Mouse (Mus musculus) c-Kit-positive CD71-positive TER-119-positive erythroid progenitor cells, embryonic 14.5 days (primary cell): ENCODE results near the gene Ksr1.

Source experiments
- DNase-seq: peaks from one replicate; pipeline ENCODE4 v3.0.0-alpha.2; 2013; ENCODE audit warnings: low spot score

The Ksr1 gene

DNA sequence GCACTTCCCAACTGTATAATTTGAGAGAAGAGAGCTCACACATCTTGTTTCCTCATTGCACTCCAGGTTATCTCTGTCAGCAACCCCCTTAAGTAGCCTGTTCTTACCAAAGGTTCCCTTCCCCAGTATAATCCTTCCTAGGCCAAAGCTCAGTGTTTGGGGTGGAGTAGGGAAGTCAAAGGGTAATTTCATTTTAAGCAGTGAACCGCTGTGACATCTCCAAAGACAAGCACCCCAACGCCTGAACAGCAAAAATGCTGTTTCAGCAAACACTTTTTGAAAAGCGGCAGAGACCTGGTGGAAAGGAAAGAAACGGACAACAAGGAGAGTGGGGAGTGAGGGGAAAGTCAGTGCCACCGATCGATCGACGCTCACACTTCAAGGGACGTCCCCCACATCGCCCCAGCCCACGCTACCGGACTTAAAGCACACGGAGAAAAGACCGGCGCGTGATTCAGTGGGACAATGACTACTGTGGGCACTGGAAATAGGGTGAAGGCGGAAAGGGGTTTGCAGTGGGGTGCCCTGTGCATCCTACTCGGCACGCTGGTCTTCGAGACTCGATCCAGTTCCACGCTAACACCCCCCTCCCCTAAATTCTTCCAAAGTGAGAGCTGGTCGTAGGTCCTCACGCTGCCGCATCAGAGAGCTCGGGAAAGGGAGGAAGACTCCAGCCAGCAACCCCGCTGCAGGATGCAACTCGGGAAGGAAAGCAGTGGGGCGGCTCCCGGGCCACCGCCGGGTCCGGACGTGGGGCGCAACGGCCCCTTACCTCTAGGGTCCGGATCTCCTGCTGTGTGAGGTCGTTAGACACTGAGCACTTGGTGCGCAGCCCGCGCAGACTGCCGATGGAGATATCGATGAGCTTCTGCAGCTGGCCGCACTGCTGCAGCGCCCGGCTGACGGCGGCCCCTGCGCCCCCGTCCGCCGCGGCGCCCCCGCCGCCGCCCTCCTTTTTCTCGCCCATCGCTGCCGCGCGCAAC is 633 bp downstream of the Ksr1 start:
- DNase-seq, result no peak

DNA sequence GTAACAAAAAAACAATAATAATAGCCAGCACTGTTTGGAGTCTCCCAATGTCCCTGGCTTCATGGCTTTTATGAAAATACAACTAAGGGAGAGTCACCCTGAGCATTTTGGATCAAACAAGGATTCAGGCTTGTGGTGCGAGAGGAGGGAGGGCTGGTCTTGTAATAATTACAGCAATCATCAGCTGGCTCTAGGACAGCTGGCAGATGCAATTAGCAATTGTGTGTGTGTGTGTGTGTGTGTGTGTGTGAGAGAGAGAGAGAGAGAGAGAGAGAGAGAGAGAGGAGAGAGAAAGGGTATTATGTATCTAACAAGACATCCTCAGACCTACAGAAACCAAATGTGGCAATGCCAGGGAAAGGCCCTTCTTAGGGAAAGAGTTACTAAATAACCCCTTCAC is 1.5 kb downstream of the Ksr1 start:
- no peak for DNase-seq

DNA sequence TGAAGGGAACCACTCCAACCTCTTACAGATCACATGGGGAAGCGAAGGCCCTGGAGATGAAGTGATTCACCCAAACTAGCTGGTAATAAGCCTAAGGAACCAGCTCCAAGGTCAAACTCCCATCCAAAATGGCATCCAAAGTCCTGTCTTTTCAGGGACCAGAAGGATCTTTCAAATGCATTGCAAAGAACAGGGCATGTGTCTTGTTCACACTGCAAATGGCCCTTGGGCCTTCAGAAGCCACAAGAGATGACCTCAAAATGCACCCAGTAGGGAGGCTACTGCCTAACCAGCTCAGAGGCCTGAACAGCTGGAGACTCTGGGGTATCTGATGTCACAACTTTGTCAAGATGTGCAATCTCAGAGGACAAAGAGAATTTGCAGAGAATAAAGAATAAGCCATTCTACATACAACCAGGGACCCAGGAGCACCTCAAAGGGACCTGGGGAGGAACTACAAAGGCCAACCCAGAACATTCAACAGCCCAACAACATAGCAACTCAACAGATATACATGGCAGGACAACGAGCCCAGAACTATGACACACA is 2.1 kb downstream of the Ksr1 start:
- no peak for DNase-seq

DNA sequence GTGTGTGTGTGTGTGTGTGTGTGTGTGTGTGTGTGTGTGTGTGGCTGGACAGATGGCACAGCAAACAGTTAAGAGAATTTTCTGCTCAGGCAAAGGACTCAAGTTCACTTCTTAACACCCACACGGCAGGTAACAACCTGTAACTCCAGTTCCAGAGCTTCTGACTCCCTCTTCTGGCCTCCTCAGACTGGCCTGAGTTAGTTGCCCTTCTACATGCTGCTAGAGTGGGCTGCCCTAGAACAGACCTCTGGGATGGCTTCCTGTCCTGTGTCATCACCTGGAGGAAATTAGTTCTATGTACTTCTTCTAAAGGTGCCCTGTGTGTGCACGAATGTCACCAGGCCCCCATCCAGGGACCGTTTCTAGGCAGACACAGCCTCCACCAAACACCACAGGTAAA is 2.9 kb downstream of the Ksr1 start:
- no peak for DNase-seq

DNA sequence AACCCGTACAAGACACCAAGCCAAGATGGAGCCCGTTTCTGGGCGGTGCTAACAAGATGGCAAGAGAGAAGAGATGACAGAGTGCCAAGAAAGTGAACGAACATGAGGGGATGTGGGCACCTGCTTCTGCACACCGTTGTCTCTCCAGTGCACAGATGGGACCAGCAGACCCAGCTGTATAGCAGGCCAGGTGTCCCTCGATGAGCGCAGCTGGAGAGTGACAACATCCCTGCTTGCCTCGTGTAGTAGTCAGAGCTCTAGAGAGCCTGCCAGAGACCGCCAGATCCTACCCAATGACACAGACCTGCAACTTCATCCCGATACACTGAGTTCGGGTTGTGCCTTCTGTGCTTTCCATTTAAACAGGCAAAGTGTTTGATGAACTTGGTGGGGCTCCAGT is 3.8 kb downstream of the Ksr1 start:
- DNase-seq, result no peak

DNA sequence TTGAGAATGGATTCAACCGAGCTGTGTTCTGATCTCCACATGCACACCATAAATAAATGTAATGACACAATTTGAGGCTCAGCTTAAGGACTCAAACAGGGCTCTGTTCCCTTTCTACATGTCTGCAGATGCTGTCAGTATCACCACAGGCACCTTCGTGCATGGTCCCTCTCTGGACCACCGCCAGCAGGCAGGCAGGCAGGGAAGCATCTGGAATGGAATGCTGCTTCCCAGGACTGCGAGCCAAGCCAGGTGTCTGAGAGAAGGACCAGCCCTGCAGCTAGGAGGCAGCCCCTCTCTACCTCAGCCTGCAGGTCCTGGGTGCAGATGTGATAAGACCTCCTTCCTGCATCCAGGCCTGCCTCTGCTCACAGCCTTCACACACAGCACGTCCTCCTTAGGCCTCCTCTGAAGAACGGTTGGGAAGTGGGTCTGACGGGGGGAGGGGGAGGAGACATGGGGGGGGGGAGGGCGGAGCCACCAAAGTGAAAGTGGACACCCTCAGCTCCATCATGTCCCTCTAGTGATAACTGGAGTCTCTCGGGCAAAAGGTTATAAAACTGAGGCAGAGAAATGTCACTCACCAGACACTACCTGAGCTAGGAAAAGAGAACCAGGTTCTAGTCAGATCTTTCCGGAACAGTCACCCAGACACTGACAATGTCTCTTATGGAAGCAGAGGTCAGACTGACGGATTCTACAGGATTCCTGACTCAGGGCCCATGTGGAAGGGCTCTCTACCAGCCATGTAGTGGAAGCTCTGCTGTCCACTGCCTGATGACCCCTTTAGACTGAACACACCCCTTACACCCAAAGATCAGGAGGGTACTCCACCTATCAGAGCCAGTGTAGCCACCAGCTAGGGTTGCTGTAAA is 4.7 kb downstream of the Ksr1 start:
- no peak for DNase-seq

DNA sequence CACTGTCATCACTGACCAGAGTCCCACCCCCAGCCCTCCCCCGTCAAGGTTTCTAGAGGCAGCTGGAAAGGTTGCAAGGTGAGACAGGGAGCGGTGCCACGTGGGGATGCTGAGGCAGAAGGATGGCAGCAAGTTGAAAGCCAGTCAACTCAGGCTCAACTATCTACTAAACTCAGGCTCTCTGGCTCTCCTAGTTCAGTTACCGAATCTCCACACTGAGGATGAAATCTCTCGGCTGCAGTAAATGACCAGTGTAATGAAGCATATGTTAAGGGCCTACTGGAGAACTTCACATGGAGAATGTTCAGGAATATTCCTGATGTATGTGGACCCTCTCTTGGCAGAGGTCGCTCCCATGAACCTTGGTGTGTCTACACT is 5.7 kb downstream of the Ksr1 start:
- DNase-seq, result no peak

DNA sequence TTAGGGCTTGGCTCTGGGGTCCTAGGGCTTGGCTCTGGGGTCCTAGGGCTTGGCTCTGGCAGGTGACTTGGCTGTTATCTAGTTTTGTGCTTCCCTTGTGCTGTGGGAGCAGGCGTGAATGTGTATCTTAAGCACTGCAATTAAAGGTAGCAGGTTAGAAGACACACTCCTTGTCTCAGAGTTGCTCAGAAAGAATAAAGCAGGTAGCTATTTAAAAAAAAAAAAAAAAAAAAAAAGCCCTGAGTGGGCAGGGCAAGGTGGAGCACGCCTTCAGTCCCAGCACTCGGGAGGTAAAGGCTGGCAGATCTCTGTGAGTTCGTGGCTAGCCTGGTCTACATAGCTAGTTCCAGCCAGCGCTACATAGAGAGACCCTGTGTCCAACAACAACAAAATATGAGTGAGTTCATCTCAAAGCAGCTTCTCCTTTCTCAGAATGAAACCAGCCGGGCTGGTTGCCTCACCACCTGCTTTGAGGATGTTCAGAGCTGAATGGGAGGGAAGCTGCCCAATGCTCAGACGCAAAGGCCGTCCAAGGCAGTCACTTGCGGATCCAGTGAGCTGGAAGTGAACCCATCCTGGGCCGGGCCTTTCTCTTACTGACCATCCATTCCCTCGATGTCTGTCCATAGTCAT is 6.2 kb downstream of the Ksr1 start:
- DNase-seq, result no peak

DNA sequence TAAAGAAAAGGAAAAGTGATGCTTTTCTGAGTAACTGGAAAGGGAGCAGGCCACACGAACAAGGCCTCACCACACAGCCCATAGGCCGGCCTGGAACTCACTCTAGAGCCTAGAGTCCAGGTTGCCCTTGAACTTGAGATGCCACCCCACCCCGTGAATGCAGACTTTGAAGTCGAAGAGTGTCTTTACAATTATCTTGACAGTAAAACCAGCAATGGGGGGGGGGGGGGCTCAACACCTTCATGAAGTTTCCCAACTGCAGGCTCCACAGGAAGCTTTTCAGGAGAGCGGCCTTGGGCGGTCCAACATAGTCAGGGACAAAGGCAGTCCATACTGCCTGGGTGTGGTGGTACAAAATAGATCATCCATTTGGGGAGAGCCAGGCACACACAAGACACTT is 7.6 kb downstream of the Ksr1 start:
- DNase-seq, result no peak

DNA sequence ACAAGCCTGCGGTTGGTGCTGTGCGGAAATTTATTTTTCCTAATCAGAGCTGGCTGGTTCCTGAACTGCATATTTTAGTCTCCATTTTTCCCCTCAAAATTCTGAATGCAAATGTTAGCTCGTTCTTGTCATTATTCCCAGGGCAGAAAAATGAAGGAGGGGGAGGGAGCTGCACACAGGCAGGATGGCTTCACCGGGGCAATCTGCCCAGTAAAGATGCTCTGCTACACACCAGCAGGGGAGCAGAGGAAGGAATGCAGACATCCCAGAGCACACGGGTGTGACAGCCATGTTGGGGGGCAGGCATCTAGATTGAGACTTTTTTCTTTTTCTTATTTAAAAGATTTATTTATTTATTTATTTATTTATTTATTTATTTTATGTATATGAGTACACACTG is 9.0 kb downstream of the Ksr1 start:
- no peak for DNase-seq

DNA sequence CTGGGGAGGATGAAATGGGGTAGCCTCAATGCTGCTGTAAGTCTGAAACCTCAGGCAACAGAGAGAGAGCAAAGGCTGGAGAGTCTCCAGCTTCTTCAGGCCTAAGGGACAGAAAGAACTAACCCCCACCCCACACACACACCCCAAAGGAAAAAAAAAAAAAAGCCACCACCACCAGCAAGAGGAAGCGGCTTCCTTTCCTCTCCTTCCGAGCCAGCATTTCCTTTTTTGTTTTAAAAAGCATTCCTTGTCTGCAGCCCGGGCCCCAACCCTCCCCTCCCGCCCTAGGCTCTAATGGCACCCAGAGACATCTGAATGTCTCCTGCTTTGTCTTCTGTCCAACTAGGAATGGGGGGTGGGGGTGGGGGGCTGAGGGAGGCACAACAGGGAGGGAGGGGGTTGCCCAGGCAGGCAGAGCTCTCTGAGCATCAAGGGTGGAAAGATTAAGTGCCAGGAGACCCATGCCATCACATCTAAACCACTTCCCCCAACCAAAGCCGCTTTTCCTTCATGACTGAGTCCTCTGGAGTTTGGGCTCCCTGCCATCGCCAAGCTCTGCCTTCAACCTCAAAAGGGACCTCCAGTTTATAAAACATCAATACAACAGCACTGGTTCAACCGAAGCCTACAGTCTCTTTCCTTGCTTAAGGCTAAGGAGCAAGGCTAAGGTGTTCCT is 10.4 kb downstream of the Ksr1 start:
- no peak for DNase-seq

DNA sequence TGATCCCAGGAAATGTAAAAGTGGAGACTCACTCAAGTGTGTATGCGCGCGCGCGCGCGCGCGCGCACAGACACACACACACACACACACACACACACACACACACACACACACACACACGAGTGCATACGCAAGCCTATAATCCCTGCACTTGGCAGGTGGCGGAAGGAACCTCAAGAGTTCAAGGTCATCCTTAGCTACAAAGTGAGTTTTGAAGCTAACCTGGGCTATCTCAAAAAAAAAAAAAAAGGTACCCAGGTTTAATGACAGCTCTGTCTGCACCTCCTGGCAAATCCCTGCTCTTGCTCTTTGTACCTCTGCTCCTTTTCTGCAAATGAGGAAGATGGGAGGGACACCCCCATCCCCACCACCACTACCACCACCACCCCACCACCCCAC is 11.1 kb downstream of the Ksr1 start:
- no peak for DNase-seq

DNA sequence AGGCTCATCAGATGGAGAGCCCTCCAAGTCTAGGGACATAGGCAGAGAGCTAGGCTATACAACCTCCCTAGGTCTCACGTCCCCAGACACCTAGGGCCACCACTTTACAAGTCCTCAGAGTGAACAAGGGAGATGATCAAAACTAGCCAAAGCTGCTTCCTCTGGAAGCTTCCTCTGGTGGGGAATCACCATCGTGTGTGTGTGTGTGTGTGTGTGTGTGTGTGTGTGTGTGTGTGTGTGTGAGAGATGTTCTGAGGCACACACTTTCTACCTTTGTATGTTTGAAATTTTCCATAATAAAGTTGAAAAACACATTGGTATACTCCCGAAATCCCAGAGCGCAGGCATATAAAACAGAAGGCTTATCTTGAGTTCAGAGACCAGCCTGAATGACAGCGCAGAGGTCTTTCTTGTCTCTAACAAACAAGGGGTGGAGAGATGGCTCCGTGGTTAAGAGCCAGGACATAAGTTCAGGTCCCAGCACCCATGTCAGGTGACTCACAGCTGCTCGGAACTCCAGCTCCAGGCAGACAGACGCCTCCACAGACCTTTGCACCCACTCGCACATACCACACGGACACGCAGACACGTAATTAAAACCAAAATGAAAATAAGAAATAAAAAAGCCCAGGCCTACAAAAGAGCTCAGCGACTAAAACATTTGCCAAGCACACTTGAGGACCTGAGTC is 11.6 kb downstream of the Ksr1 start:
- no peak for DNase-seq

DNA sequence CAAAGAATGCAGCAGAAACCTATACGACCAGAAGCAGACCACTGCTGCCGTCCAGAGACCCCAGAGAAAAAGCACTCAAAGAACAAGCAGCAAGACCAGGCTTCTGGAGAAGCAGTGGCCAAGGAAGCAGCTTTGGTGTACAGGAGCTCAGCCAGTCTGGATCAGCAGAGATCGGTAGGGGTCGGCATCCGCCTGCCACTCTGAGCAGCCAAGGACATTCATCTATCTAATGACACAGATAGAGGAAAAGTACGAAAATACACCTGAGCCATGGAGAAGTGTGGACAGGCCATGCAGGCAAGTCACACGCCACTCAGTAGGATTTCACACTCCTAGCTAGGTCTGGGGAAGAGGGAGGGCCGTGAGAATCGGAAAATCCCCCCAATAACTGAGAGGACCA is 12.2 kb downstream of the Ksr1 start:
- DNase-seq, result no peak

DNA sequence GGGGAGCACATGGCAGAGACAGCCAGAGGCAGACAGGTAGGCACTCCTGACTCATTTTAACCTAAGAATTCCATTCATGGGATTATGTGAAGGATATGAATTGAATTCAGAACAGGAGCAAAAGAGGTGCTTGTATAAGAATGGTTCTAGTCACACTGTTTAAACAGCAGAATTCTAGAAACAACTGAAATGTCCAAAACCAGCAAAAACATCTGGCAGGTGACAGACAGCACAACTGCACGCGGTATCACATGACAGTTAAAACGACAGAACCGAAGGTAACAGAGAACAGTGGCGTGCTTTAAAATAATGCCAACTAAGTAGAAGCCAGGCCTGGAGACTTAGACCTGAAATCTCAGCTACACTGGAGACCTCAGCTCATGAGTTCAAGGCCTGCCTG is 13.2 kb downstream of the Ksr1 start:
- no peak for DNase-seq

DNA sequence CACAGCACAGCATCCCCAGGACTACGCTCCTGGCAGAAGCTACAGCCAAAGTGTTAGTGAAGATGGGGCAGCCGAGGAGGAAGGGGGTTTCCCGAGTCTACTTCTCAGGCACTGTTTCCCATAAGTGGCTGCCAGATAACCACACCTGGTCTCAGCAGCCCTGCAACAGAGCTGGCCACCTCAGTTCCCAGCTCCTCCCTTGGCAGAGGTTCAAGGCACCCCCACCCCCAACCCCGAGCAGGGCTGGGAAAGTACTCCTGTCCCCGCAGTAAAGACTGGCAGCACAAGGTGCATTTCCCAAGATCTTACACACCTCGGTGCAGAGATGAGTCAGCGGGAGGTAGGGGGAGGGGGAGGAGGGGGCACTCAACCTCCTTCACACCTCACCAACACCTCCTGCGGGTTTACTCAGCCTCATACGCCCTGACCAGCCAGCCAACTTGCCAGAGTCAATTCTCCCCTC is 14.2 kb downstream of the Ksr1 start:
- no peak for DNase-seq

DNA sequence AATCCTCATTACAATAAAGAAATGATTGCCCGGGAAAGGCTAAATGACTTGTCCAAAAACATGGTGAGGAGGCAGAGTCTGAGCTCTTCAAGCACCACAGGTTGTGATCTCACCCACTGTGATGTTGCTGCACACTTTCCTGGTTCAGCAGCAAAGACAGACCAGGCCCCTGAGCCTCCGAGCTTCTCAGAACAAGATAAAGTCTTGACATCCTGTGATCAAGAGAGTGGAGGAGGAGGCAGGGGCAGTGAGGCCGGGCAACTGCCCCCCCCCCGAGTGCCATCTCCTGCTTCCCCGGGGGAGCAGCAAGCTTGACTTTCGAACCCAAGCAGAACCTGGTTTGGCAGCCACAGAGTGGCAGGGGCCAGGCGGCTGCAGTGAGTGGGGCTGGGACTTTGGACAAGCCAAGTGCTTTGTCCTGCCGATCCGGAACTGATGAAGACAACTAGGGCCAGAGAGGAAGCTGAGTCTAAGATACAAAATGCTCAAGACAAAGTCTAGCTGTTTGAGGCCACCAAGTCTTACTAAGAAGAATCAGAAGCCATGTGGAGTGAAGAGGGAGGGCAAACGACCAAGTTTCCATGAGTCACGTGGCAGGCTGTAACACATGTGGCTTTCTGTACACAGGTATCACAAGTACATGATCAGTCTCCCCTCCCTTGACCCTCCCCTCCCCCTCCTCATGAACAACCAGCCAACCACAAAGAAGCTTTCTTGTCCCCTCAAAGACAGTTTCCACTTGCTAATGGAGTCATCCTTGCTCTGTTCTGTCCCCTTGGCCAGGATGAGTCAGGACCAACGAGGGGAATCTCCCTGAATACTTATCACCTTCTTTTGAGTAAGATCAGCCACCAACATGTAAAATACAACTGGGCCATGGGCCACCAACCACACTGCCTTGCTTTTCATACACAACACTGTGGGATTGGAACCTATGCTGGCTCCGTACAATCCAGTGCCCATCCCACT is 16.5 kb downstream of the Ksr1 start:
- no peak for DNase-seq

DNA sequence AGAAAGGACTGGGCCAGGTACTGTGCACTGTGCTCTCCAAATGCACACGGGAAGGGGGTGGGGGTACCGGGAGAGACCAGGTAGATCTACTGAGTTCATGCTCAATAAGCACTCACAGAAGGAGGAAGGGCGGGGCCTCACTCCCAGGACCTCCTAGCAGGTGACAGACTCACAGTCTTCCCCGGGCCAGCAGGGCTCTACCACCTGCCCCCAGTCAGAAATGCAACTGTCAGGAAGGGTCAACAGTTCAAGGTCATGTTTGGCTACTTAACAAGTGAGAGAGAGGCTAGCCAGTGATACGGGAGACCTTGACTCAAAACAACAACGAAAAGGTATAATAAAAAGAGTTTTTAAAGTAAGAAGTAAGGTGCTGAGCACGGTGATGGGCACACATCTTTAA is 18.0 kb downstream of the Ksr1 start:
- DNase-seq, result no peak

DNA sequence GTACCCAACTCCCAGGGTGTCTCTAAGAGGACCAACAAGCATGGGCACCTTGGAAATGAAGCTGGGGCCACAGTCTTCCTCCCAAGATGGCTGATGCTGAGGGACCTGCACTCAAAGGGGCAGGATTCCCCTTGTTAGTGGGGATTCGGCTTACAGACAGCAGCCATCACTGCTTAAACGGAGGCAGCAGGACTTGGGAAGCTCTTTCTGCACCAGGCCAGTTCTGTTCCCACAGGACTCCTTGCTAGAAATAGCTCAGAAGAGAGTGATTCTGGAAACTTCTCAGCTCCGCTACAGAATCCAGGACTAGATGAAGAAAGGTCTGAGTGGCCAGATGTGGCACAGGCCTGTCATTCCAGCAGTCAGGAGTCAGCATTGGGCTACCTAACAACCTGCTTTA is 19.2 kb downstream of the Ksr1 start:
- no peak for DNase-seq

DNA sequence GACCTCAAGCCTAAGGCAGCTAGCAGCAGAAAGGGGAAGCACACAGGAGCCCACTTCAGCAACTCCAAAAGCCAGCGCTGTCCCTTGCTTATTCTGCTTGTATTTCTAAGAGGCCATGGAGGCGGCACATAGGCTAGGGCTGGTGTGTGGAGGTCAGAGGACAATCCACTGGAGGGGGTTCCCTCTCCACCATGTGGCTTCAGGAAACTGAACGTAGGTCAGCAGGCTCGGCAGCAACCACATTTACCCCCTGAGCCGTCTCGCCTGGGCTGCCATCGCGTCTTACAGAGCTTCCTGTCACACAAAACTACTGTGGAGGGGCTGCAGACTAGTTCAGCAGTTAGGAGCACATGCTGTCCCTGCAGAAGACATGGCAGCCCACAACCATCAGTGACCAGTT is 20.4 kb downstream of the Ksr1 start:
- DNase-seq, result no peak
